Mouse (Mus musculus): ENCODE measurements around the gene Cda.

Gene Cda

DNA sequence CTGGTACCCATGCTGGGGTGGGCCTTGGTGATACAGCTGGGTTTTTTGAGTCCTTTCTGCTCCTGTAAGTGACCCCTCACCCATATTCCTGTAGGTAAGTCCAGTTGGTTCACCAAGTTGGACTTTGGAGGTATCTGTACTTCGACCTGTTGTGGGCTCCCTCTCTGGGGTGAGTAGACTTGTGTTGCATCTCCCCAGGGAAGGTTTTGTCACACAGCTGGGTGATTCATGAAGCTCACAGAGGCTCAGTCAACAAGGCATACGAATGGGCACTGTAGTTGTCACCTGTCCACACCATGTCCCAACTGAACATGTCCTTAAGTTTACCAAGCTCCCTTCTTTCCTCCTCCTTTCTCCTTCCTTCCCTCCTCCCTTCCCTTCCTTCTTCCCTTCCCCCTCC, 1.2 kb downstream of the Cda start:
- no peak for DNase-seq

DNA sequence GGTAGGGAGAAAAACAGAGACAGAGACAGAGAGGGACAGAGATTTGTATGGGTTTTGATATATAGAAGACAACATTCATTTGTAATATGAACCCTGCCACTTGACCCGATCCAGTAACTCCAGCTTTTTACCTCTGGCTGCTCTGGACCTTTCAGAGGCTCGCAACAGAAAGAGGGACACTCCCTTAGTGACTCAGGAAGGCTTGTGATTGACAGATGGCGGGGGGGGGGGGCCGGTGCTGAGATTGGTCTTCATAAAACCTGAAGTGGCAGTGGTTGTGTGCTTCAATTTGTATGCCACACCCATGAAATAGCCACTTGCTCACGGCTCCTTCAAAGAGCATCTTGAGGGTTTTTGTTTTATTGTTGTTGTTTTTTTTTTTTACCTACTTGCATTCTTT, 4.3 kb downstream of the Cda start:
- no peak for DNase-seq

DNA sequence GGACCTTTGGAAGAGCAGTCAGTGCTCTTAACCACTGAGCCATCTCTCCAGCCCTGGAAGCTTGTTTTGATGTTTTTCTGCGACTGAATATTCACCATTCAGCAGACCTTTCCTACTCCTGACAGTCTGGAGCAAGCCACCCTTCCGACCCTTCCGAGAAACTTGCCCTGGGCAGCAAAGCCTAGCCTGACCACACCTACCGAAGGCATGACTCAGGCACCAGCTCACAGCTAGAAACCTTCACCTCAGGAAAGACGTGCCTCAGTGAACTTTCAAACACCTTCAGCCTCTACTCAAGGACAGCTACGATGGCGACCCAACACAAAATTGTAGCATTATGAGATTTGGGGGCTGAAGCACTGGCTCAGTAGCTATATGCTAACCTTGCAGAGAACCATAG, 4.9 kb downstream of the Cda start:
- no peak for DNase-seq

DNA sequence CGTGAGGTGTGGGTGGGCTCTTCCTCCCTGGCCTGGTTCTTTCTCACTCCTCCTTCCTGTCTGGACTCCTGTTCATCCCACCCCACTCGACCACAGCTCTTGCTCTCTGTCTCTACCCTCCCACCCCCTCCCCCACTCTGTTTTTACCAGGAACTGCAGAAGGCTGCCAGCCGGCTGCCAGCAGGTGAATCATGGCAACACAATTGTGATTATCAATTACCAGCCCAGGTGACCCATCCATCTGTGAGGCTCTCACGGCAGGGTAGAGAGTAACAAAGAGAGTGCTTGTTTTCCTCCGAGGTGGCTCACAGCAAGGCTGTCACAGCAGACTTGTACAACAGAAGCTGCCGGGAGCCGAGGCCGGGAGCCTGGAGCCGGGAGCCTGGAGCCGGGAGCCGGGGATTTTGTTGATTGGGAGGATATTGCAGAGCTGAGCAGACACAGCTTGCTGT, 6.4 kb downstream of the Cda start:
- DNase-seq: peak; percentile 48

DNA sequence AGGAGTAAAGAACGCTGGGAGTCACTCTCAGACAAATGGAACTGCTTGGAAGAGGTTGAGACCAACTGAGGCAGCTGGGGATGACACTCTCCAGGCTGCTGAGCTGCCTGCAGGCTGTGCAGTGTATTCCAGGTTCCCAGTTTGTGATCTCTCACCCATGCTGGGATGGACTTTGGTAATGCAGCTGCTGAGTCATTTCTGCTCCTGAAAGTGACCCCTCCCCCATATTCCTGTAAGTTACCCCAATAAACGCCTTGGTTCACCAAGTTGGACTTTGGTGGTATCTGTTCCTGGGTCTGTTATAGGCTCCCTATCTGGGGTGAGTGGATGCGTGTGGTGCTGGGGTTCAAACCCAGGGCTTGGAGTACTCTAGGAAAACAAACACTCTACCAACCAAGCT, 9.6 kb downstream of the Cda start:
- no peak for DNase-seq

DNA sequence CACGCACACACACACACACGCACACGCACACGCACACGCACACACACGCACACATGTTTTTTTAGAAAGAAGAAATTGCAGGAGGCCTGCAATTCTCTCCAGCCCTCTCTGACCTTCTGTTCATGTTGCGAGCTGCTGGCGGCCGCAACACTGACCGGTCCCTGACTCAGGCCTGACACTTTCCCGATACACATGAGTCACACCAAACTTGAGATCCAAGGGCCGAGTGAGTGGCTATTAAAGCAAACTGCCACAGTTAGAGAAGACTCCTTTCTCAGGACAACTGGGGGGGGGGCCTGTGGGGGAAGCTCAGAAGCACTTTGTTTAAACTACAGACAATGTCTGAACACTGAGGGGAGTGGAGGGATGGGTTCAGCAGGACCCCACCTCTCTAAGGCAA, 11.2 kb downstream of the Cda start:
- no peak for DNase-seq

DNA sequence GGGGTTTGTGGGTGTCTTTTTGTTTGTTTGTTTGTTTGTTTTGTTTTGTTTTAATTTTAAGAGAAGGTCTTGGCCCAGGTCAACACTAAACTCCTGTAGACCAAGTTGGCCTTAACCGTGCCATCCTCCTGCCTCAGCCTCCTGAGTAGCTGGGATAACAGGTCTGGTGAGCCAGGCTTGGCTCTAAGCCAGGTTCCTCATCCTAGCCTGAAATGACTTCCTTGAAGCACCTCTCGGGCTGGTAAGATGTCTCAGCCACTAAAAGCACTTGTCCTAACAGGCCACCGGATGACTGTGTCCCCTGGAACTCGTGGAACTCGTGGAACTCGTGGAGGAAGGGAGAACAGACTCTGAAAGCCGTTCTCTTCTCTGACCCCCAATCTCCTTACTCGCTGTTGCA, 11.7 kb downstream of the Cda start:
- no peak for DNase-seq

DNA sequence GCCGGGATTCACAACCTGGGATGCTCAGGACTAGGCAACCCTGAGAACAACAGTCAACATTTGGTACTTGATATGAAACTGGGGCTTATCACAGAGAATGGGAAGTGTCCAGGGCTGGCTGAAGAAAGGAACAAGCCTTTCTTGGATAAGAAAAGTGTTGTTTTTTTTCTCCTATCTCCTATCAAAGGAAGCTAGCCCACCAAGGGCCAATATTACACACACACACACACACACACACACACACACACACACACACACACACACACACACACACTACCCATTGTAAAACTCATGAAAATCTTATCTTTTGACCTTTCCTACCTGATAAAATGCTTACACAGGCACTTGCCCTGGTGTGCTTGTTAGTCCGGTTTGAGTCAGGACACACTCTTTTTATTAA, 12.3 kb downstream of the Cda start:
- no peak for DNase-seq

DNA sequence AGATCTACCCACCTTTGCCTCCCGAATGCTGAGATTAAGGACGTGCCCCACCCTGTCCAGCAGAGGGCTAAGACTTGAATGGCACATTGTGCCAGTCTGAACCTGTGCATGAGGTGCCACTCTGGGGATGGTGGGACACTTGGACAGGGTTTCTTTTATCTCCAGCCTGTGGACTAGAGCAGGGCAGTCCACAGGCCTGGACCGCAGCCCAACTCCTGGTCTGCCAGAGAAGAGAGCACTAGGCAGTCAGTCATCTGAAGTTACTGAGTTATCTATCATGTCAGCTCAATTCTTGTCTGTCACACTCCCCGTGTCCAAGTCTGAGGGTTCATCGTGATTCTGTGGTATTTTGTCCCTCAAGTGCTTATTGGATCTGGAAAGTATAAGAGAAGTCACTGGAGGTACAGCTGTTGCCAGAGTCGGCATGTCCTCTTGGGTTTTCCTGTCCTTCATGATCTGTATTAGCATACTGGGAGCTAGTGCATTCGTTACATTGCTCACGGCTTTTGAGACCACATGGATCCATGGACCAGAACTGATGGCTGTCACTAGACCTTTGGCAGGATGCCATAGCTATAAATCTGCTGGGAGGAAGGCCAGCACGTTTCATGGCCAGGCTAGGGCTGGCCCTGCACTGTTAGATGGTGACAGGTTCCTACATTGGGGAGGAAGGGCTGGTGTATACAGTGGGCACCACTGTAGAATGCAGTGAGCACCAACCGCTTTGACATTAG, 14.2 kb downstream of the Cda start:
- DNase-seq: no peak

DNA sequence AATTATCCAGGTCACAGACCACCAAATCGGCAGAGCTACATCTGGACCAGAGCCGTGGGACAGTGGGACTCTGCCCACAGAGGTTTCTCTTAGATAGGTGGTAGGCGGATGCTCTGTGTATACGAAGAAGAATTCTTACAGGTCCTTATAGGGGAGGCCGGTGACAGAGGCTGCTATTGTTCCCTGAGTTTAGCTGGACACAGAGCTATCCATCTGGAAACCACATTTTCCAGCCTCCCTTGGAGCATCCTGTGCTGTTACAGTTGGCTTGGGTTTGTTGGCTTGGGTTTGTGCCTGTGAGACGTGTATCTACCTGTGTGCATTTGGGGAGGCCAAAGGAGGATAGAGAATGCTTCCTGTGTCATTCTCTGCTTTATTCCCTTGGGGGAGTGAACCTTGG, 15.1 kb downstream of the Cda start:
- no peak for DNase-seq

DNA sequence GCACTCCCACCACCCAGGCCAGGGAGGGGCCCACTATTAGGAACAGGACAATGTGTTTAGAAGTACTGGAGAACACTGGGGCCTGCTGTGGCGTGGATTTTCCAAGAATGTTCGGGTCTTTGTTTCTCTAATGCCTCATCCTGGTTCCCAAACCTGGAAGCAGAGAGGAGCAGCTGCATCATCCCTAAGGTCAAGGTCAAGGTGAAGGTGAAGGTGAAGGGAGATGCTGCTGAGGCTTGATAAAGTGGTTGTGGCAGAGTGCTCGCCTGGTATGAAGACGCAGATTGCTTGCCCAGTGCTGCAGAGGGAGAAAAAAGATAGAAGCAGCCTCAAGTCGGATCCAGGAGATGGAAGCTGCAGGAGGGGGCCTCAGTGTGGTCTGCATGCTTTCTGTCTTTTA, 16.0 kb downstream of the Cda start:
- DNase-seq: no peak

DNA sequence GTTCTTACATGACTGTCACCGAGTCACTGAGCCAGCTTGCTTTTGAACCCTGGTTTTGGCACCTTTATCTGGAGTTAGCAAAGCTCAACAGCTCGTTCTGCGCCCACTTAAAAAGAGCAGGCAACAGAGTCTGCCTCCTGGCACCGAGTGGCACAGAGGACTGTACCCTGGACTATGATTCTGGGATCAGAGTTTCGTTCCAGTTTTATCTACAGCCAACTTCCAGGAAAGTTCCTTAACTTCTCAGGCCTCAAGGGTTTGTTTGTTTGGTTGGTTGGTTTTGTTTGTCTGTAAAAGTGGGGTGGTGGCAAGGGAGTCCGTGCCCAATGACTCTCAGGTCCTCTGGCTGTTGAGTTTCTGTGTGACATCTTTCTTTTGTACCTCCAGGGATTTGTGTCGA, 19.1 kb downstream of the Cda start:
- DNase-seq: no peak

DNA sequence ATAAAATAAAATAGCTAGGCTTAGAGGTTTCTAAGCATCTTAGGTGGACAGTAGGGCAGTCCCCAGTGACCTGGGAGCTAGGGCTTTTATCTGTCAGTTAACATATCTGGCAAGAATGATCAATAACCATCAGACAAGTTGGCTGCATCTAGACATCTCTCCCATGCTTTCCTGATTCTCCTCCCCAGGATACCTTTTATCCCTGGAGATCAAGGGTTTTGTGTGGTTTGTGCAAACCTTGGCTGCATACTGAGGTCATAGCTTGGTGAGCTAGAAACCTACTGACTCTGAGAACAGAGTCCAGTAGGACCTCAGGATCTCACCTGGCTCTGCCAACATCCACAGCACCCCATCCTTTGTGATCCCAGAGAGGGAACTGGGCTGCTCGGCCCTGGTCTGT, 20.5 kb downstream of the Cda start:
- DNase-seq: no peak

DNA sequence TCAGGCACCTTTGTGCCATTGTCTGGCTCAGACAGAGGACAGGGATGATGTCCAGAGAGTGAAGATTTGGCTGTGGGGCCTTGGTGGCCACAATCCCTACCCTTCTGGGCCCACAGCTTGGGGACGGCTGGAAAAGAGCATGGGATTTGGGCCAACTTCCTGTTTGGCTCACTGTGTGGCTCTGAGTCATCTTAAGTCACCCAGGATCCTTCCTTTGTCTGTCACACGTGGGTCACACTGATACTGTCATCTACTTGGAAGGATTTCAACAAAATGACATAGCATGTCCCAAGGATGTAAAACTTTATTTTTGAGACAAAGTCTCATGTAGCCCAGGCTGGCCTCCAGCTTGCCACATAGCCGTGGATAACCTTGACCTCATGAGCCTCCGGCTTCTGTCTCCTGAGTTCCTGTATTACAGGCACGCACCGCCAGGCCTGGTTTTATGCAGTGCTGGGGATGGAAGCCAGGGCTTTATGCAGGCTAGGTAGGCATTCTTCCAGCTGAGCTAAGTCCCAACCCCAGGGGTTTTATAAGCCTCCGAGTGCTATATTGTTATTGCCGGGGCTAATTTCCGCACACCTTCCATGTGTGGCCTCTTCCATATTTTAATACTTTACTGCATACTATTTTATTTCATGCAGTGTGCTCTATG, 22.8 kb downstream of the Cda start:
- DNase-seq: no peak

DNA sequence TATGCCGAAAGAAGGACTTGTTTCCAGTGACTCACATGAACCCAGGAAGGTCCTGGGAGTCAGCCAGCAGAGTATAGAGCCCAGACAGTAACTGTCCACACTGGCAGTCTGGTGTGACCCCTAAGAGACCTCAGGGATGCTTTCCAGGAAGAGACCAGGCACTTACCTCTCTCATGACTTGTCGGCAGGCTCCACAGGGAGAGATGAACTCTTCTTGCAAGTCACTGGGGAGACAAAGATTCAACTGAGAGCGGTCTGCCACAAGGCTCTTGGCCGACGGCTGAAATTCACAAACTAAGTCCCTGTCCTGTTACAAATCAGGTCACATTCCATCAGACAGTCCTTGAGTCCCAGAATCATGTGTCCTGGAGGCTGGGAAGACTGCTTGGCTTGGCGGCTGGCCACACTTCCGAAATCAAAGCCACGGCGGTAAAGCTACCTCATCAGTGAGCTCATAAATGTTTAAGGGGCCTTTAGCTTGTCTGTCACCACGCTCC, 24.4 kb downstream of the Cda start:
- peak; percentile 51 for DNase-seq

DNA sequence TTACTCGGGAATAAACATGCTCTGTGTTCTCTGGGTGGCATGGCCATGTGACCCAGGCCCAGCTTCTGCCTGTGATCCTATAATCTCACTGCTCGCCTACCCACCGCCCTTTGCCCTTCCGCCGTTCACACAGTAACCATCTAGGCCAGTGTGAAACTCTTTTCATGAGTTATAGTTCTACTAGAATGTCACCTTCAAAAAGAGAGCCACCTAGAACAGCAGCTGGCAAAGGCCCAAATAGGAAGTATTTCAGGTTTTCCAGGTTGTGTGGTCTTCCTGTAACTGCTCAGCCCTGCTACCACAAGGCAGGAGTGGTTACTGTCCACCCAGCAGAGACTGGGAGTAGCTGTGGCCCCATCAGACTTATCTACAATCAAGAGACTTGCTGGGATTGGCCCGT, 25.0 kb downstream of the Cda start:
- DNase-seq: no peak

DNA sequence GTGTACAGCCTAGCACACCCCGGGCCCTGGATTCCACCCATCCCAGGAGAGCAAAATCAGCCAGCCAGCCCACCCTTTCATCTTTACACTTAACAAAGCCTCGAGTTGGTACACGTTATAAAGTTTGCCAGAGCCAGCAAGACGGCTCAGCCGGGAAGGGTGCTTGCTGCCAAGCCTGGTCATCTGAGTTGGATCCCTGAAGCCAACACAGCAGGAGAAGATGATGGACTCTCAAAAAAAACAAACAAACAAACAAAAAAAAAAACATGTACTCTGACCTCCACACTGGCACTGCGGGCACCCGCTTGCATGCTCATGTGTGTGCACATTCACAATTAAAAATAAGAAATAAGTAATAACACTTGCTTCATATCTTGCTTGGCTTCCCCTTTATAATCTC, 25.7 kb downstream of the Cda start:
- DNase-seq: no peak

DNA sequence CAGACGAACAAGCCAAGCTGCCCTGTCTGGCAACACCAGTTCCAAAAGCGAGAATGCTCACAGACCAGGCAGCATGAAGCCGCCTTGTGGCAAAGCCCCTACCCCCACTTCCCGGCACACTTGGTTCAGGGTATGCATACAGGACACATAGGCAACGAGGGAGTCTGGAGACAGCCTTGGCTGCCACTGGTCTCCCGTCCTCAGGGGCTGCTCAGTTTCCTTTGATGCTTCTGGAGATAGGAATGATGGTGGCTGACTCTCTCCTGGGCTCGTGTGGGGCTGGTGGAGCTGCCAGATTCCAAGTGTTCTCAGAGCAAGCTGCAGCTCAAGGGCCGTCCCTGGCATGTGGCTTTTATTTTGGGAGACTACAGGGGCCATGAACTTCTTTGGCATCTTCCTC, 26.4 kb downstream of the Cda start:
- no peak for DNase-seq

DNA sequence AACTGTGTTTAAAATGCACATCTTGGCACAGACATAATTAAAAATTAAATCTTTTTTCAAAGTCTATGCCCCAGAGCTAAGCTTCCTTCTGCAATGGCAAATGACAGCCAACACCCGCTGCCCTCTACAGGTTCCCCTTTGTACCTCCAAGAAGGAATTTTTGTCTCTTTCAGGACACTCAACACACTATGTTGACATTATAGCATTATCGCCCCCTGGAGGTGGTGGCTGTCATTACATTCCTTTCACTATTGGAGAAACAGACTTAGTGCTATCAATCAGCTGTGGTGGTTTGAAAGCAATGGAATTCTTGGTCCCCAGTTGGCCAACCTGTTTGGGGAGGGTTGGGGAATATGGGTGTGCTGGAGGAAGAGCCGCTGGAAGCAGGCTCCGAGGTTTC, 27.8 kb downstream of the Cda start:
- peak; percentile 70 for DNase-seq

DNA sequence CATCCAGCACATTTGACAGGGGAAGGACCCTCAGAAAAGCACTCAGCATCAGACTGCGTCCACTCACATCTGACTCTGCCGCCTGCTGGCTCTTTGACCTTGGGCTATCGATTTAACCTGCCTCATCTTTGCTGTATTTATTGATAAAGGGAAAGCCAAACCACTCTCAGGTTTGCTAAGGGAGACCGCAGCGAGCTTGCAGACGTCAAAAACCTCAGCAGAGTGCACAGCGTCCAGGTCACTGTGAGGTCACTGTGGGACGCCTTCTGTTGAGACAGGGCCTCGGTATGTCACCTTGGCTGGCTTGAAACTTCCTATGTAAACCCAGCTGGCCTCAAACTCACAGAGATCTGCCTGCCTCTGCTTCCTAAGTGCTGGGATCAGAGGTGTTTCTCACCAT, 30.5 kb downstream of the Cda start:
- no peak for DNase-seq

DNA sequence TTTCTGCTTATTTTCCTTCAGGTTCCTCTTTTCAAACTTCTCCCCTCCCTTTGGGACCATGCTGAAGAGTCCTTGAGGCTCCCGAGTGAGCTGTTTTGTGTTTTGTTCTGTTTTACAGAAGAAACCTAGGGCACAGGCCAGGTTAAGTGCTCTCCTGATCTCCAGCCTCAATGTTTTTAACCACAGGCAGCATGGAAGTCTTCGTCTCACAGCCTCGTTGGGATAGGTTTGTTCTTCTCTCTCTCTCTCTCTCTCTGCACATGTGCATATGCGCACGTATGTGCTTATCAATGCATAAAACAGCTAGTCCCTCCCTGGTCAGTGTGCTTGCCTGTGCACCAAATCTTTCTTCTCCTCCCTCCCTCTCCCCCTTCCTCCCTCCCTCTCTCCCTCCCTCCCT, 30.9 kb downstream of the Cda start:
- no peak for DNase-seq

DNA sequence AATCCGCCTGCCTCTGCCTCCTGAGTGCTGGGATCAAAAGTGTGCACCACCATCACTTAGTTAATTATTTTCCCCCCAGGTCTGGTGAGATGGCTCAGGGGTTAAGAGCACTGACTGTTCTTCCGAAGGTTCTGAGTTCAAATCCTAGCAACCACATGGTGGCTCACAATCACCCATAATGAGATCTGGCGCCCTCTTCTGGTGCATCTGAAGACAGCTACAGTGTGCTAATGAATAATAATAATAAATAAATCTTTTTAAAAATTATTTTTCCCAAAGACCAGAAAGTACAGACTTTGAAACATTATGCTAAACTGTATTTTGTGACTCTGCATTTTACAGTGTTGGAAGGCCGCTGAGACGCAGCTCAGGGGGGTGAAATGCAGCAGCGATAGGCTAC, 32.1 kb downstream of the Cda start:
- DNase-seq: no peak

DNA sequence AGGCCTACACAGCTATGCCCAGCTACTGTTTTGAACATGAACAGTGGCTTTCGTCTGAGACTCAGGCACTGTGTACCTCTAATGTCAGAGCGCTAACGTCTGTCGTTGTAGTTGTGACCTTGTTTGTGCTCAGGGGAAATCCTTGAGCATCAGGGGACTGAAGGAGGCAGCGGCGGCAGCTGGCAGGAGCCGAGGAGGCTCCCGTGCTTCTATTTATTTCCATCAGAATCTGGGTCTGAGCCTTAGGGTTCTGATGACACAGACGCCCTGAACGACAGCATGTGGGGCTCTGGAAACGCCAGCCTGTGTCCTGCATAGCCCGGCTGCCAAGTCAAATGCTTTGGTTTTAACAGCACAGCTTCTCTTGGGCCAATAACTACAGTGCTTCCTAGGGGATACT, 32.8 kb downstream of the Cda start:
- no peak for DNase-seq

DNA sequence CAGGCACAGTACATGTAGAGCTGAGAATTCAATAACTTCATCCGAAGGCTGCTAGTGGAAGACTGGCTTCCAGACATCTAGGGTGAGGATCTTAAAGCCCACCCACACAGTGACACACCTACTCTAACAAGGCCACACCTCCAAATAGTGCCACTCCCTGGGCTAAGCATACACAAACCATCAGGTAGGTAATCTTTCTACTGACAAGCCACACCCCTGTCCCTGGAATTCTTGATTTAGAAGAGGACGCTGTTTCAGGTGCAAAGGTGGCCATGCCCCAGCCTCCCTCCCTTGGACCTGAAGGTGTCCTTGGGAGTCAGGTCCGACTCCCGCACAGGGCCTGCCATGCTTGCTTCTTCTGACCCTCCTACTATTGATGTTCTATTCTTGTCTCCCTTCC, 34.7 kb downstream of the Cda start:
- DNase-seq: no peak

DNA sequence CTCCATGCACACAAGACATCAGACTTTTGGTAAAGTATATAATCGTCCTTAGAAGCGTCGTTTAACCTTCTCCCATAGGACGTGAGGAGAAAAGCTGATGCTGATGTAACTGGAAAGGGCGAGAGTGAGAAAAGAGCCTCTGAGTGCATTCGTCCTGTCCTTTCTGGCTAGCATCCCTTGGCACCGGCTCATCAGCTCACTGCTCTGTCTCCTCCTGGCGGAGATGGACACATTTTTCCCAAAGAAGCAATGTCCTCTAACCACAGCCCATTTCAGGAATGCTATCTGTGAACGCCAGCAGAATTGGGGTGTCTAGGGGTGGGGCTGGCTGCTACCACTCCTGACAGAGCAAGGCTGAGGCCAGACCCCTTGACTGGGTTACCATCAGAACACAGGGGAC, 36.1 kb downstream of the Cda start:
- DNase-seq: peak; percentile 39
